Mouse (Mus musculus): Measurements from ENCODE around the gene Il17rd.

DNA sequence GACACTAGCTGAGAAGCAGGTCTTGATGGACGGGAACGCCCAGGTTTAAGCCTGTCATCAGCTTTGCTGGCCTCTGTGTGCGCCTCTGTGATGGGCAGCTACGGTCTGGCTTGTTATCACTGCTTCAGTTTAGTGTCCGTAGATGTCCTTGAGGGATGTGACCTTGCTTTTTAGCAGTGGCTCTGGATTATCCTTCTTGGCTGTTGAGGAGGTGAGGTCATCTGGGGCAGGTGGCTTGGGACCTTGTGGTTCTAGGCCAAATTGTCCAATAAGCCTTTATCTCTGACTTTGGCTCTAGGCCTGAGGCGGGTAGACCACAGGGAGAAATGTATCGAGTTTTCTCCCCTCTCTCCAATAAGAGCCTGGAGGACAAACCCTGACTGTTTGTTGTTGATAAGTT is 109.0 kb downstream of the Il17rd start:
- no peak for TF ChIP-seq CTCF (IDR thresholded peaks at IDR 0.05; ENCODE audit: borderline replicate concordance, insufficient read depth, low read depth, low read length)
- no peak for TF ChIP-seq POLR2A (IDR thresholded peaks at IDR 0.05; ENCODE audit: borderline replicate concordance, insufficient read depth, low read length)

Measured in cerebellum, adult 2 months (tissue).